16 mouse cellular contexts compared by ENCODE assay signal in the genomic region with DNA sequence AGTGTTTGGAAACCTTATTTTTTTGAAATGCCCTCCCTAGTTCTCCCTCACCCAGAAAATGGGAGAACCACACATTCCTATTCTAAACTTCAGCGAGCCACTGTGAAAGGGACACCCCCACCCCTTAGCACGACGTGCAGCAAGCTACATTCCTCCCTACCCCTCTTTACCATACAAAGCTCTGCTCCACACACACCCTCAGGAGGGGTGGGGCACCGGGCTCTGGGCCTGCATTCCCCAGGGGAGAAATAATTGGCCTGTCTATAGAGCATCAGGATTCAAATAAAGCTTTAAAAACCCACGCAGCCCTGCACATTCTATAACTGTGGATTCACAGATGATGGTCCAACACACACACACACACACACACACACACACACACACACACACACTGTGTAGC.
DNase-seq lines count a peak whose midpoint lies in the region; ATAC-seq and TF ChIP-seq lines count a peak whose summit lies in the region.
"Had no signal": no experiment of that assay in that cellular context is flagged by ENCODE, and none has a peak within 500 bp of the region (broad histone marks: within the 10 kb centered on the region; RNA-seq: fewer than 3 reads in every experiment).

No protein-coding gene starts in this region.

- no peak overlapping the region for H3K9ac ChIP-seq in limb, embryonic 14.5 days (ENCODE audit: low read depth, low read length, severe bottlenecking)
- H3K9ac ChIP-seq in forebrain, postnatal 0 days: no peak overlapping the region
- H3K9ac ChIP-seq: hindbrain, embryonic 15.5 days; limb, embryonic 15.5 days had no signal

- H3K27ac ChIP-seq in limb, embryonic 14.5 days (replicated peaks; ENCODE audit: low read depth, low read length): no peak overlapping the region
- no peak overlapping the region for H3K27ac ChIP-seq in limb, embryonic 10.5 days
- no peak overlapping the region for H3K27ac ChIP-seq in forebrain, postnatal 0 days (ENCODE audit: low read depth, low read length)
- H3K27ac ChIP-seq: gastrocnemius, adult 2 months; limb, embryonic 15.5 days; macrophage; stomach, postnatal 0 days had no signal

- TF ChIP-seq CTCF in brain, embryonic 14.5 days (IDR thresholded peaks at IDR 0.05; ENCODE audit: borderline replicate concordance, extremely low read depth, insufficient read depth, insufficient read length): no peak
- TF ChIP-seq CTCF in forebrain, postnatal 0 days (IDR thresholded peaks at IDR 0.05; ENCODE audit: low read depth): no peak

- peak; percentile 2 for DNase-seq in embryo, embryonic 9.5 days (ENCODE audit: extremely low spot score)
- DNase-seq in embryo, embryonic 10.5 days (ENCODE audit: low spot score): no peak
- DNase-seq in limb, embryonic 14.5 days (ENCODE audit: low spot score): peak; percentile 26
- DNase-seq in limb, embryonic 10.5 days (ENCODE audit: low spot score): no peak
- DNase-seq in brain, embryonic 14.5 days (ENCODE audit: low read depth): peak; percentile 62
- peak; percentile 7 for DNase-seq in forebrain, postnatal 0 days
- DNase-seq in natural killer cell, adult 2 months (ENCODE audit: low spot score in 2 of 2): no peak
- DNase-seq: gastrocnemius, adult 2 months; kidney, postnatal 25 days; layer of hippocampus, postnatal 36 days had no signal

- WGBS in limb, embryonic 14.5 days: 22% methylated on average over 5 of the region's 5 CpGs
- 36% methylated on average over 5 of the region's 5 CpGs for WGBS in limb, embryonic 10.5 days
- WGBS in forebrain, postnatal 0 days: 32% methylated on average over 5 of the region's 5 CpGs

- TF ChIP-seq POLR2A in limb, embryonic 14.5 days (IDR thresholded peaks at IDR 0.05; ENCODE audit: borderline replicate concordance, extremely low read depth, insufficient read depth, insufficient read length): no peak
- no peak for TF ChIP-seq POLR2A in brain, embryonic 14.5 days (IDR thresholded peaks at IDR 0.05; ENCODE audit: borderline replicate concordance, extremely low read depth, insufficient read depth, insufficient read length, poor library complexity, severe bottlenecking)

- no peaks in the 10 kb centered on the region for H3K36me3 ChIP-seq in limb, embryonic 14.5 days (ENCODE audit: control insufficient read depth, insufficient read depth, low read length)
- H3K36me3 ChIP-seq in limb, embryonic 10.5 days: no peaks in the 10 kb centered on the region
- H3K36me3 ChIP-seq in forebrain, postnatal 0 days (ENCODE audit: insufficient read depth): no peaks in the 10 kb centered on the region
- H3K36me3 ChIP-seq: G1E; hindbrain, embryonic 15.5 days; limb, embryonic 15.5 days had no signal

- no peak for ATAC-seq in limb, embryonic 14.5 days (ENCODE audit: low FRiP score, low read depth)
- no peak; the same call in 1 of the 2 replicates for ATAC-seq in forebrain, postnatal 0 days
- ATAC-seq in erythroblast, adult 5-6 weeks (replicated peaks; ENCODE audit: low FRiP score, poor library complexity, severe bottlenecking): no peak

- H3K4me3 ChIP-seq in limb, embryonic 14.5 days (replicated peaks; ENCODE audit: low read length): no peak overlapping the region
- no peak overlapping the region for H3K4me3 ChIP-seq in limb, embryonic 10.5 days
- H3K4me3 ChIP-seq in forebrain, postnatal 0 days (ENCODE audit: low read depth, low read length): no peak overlapping the region
- H3K4me3 ChIP-seq: gastrocnemius, adult 2 months; hindbrain, embryonic 15.5 days; limb, embryonic 15.5 days had no signal

- no peak overlapping the region for H3K4me2 ChIP-seq in limb, embryonic 14.5 days (replicated peaks; ENCODE audit: low read depth, low read length, severe bottlenecking)
- H3K4me2 ChIP-seq in forebrain, postnatal 0 days (ENCODE audit: low read depth): no peak overlapping the region

- H3K27me3 ChIP-seq in limb, embryonic 14.5 days (ENCODE audit: control insufficient read depth, insufficient read depth, low read length): no peaks in the 10 kb centered on the region
- H3K27me3 ChIP-seq in limb, embryonic 10.5 days (ENCODE audit: low read depth, poor library complexity, severe bottlenecking): peaks cover 99% of the 10 kb centered on the region
- no peaks in the 10 kb centered on the region for H3K27me3 ChIP-seq in forebrain, postnatal 0 days (ENCODE audit: insufficient read depth, low read length)
- H3K27me3 ChIP-seq: hindbrain, embryonic 15.5 days had no signal

- peaks cover 30% of the 10 kb centered on the region for H3K4me1 ChIP-seq in limb, embryonic 14.5 days (ENCODE audit: control insufficient read depth, insufficient read depth, low read length)
- peaks cover 31% of the 10 kb centered on the region for H3K4me1 ChIP-seq in limb, embryonic 10.5 days
- H3K4me1 ChIP-seq in forebrain, postnatal 0 days (ENCODE audit: insufficient read depth): peaks cover 2% of the 10 kb centered on the region; the same call in 1 of the 2 replicates

- H3K9me3 ChIP-seq in limb, embryonic 14.5 days (ENCODE audit: control insufficient read depth, low read length): no peaks in the 10 kb centered on the region
- no peaks in the 10 kb centered on the region for H3K9me3 ChIP-seq in limb, embryonic 10.5 days (replicated peaks)
- H3K9me3 ChIP-seq in forebrain, postnatal 0 days (ENCODE audit: low read length): no peaks in the 10 kb centered on the region
- H3K9me3 ChIP-seq: G1E; hindbrain, embryonic 15.5 days; limb, embryonic 15.5 days had no signal

Comparison
In these comparisons a context has a peak if more than half of its experiments do, and no peak if none do; other contexts are left out.
1. DNase-seq: peak in embryo, embryonic 9.5 days (single experiment), limb, embryonic 14.5 days (single experiment), brain, embryonic 14.5 days (single experiment) and forebrain, postnatal 0 days (single experiment); none in embryo, embryonic 10.5 days (single experiment), limb, embryonic 10.5 days (single experiment) and natural killer cell, adult 2 months (0 of 2).